Mouse (Mus musculus): ENCODE measurements around the gene Tpgs1.

DNA sequence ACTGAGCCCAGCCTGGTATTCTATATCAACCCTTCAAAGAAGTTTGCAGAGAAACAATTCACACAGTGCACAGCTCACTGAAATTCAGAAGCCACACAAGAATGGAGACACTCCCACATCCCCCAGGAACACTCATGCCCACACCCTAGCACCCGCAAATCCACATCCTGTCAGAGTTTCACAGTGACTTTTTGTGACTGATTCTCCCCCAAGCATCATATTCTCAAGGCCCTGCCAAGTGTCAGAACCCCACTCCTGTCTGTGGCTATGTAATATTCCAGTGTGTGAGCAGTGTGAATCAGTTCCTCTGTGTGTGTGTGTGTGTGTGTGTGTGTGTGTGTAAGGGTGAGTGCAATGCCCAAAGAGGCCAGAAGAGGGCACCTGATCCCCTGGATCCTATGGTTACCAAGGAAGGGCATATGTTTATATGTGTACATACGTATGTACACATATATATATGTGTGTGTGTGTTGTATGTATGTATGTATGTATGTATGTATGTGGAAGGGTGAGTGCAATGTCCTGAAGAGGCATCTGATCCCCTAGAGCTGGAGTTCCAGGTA, 22.9 kb downstream of the Tpgs1 start:
- TF ChIP-seq MAX (IDR thresholded peaks at IDR 0.05; ENCODE audit: low read length): no peak
- peak; percentile 42 to 43 (median 43) for TF ChIP-seq CTCF (IDR thresholded peaks at IDR 0.05 in 2 of 3, conservative IDR thresholded peaks at IDR 0.05 in 1 of 3; ENCODE audit: control insufficient read depth in 1 of 3, insufficient read depth in 1 of 3, low read depth in 2 of 3, low read length in 3 of 3, poor library complexity in 1 of 3, severe bottlenecking in 1 of 3)
- no peak for TF ChIP-seq ZMIZ1 (IDR thresholded peaks at IDR 0.05; ENCODE audit: low read depth, low read length)
- TF ChIP-seq RAD21 (IDR thresholded peaks at IDR 0.05; ENCODE audit: low read depth, low read length): no peak
- no peak for TF ChIP-seq POLR2A (IDR thresholded peaks at IDR 0.05; ENCODE audit: control insufficient read depth in 1 of 2, insufficient read depth in 1 of 2, low read depth in 1 of 2, low read length in 2 of 2, poor library complexity in 1 of 2)
- no peak for TF ChIP-seq SMC3 (IDR thresholded peaks at IDR 0.05; ENCODE audit: low read depth, low read length)
- no peak for TF ChIP-seq UBTF (IDR thresholded peaks at IDR 0.05; ENCODE audit: borderline replicate concordance, insufficient read depth, low read depth, low read length)
- TF ChIP-seq EP300 (IDR thresholded peaks at IDR 0.05; ENCODE audit: low read depth in 1 of 2, low read length in 2 of 2): no peak
- TF ChIP-seq ZC3H11A (IDR thresholded peaks at IDR 0.05; ENCODE audit: low read depth, low read length): no peak
- no peak for TF ChIP-seq TAL1 (IDR thresholded peaks at IDR 0.05; ENCODE audit: low read length)
